Mouse (Mus musculus) erythroblast, embryonic 14.5 days (primary cell): ENCODE results near the gene Prickle2. TPM values are rescaled to one million over a fixed set of nuclear protein-coding genes. Genes with fewer than 3 reads are reported as not detected.

ENCODE experiments used
- H3K27me3 ChIP-seq: 2 replicates; pipeline ENCODE4 v1.6.1; 2012; ENCODE audit warnings: inconsistent platforms; ENCODE audit not compliant: control insufficient read depth
- H3K36me3 ChIP-seq: 2 replicates; pipeline ENCODE4 v1.6.1; 2012; ENCODE audit warnings: mild to moderate bottlenecking, inconsistent platforms; ENCODE audit not compliant: control insufficient read depth
- H3K4me1 ChIP-seq: 2 replicates; pipeline ENCODE4 v1.6.1; 2012; ENCODE audit warnings: inconsistent platforms; ENCODE audit not compliant: control insufficient read depth
- H3K4me3 ChIP-seq: replicated peaks from 2 replicates; pipeline ENCODE3; 2012; ENCODE audit warnings: moderate library complexity, mild to moderate bottlenecking, inconsistent platforms
- H3K9me3 ChIP-seq: 2 replicates; pipeline ENCODE4 v1.6.1; 2012; ENCODE audit warnings: low read length, inconsistent platforms, mixed read lengths; ENCODE audit not compliant: control insufficient read depth
- GATA1 ChIP-seq: IDR thresholded peaks from 2 replicates; pipeline ENCODE4 v1.6.1; 2012; ENCODE audit warnings: low read length, inconsistent platforms, mixed read lengths
- TAL1 ChIP-seq: IDR thresholded peaks from 3 replicates; pipeline ENCODE4 v1.6.1; 2012; ENCODE audit warnings: low read length, inconsistent platforms, mixed read lengths
- polyA plus RNA-seq: library from polyadenylated mRNA; stranded (reverse); fragments of >175 nt; gene quantifications from 2 replicates; pipeline ENCODE4 v1.2.3, GENCODE M21; 2012

Prickle2 gene
- polyA plus RNA-seq, 1 experiment: not detected

- no peak overlapping the region for H3K4me3 ChIP-seq
- no peaks in the 10 kb centered on the region for H3K36me3 ChIP-seq
- TF ChIP-seq TAL1 (no peak), GATA1 (no peak)
- no peaks in the 10 kb centered on the region for H3K9me3 ChIP-seq
- H3K4me1 ChIP-seq: no peaks in the 10 kb centered on the region
- no peaks in the 10 kb centered on the region for H3K27me3 ChIP-seq
Measured at GRCm38 (mm10) chr6:92517002-92517401, 189.0 kb downstream of the Prickle2 start.

GRCm38 (mm10) chr6:92512001-92512400 lies 194.0 kb downstream of the Prickle2 start:
- no peak for TF ChIP-seq TAL1
- TF ChIP-seq GATA1: no peak
- no peaks in the 10 kb centered on the region for H3K27me3 ChIP-seq
- no peaks in the 10 kb centered on the region for H3K36me3 ChIP-seq
- no peaks in the 10 kb centered on the region for H3K4me1 ChIP-seq
- no peak overlapping the region for H3K4me3 ChIP-seq
- H3K9me3 ChIP-seq: no peaks in the 10 kb centered on the region

GRCm38 (mm10) chr6:92509712-92510111 lies 196.2 kb downstream of the Prickle2 start:
- no peak overlapping the region for H3K4me3 ChIP-seq
- H3K4me1 ChIP-seq: no peaks in the 10 kb centered on the region
- no peak for TF ChIP-seq GATA1
- TF ChIP-seq TAL1: no peak

GRCm38 (mm10) chr6:92506276-92506675 lies 199.7 kb downstream of the Prickle2 start:
- Histone ChIP-seq H3K9me3 (no peaks in the 10 kb centered on the region), H3K4me1 (no peaks in the 10 kb centered on the region), H3K36me3 (no peaks in the 10 kb centered on the region)

More at GRCm38 (mm10) chr6:92509712-92510111, 196.2 kb downstream of the Prickle2 start:
- no peaks in the 10 kb centered on the region for H3K9me3 ChIP-seq
- H3K27me3 ChIP-seq: no peaks in the 10 kb centered on the region
- no peaks in the 10 kb centered on the region for H3K36me3 ChIP-seq

GRCm38 (mm10) chr6:92499449-92499848 lies 206.5 kb downstream of the Prickle2 start:
- Histone ChIP-seq H3K36me3 (no peaks in the 10 kb centered on the region), H3K9me3 (no peaks in the 10 kb centered on the region), H3K4me1 (no peaks in the 10 kb centered on the region), H3K4me3 (no peak overlapping the region), H3K27me3 (no peaks in the 10 kb centered on the region)
- no peak for TF ChIP-seq GATA1
- no peak for TF ChIP-seq TAL1

More at GRCm38 (mm10) chr6:92506276-92506675, 199.7 kb downstream of the Prickle2 start:
- Histone ChIP-seq H3K27me3 (no peaks in the 10 kb centered on the region), H3K4me3 (no peak overlapping the region)
- no peak for TF ChIP-seq GATA1
- no peak for TF ChIP-seq TAL1

GRCm38 (mm10) chr6:92498574-92498973 lies 207.4 kb downstream of the Prickle2 start:
- H3K9me3 ChIP-seq: no peaks in the 10 kb centered on the region
- no peaks in the 10 kb centered on the region for H3K36me3 ChIP-seq
- H3K27me3 ChIP-seq: no peaks in the 10 kb centered on the region
- TF ChIP-seq GATA1: no peak
- TF ChIP-seq TAL1: no peak
- no peaks in the 10 kb centered on the region for H3K4me1 ChIP-seq
- no peak overlapping the region for H3K4me3 ChIP-seq

GRCm38 (mm10) chr6:92497279-92497678 lies 208.7 kb downstream of the Prickle2 start:
- Histone ChIP-seq H3K36me3 (no peaks in the 10 kb centered on the region), H3K4me1 (no peaks in the 10 kb centered on the region), H3K4me3 (no peak overlapping the region), H3K9me3 (no peaks in the 10 kb centered on the region), H3K27me3 (no peaks in the 10 kb centered on the region)
- TF ChIP-seq GATA1 (no peak), TAL1 (no peak)

GRCm38 (mm10) chr6:92495500-92495899 lies 210.5 kb downstream of the Prickle2 start:
- no peak for TF ChIP-seq GATA1
- no peaks in the 10 kb centered on the region for H3K9me3 ChIP-seq
- no peaks in the 10 kb centered on the region for H3K36me3 ChIP-seq
- no peak overlapping the region for H3K4me3 ChIP-seq
- no peaks in the 10 kb centered on the region for H3K27me3 ChIP-seq
- no peaks in the 10 kb centered on the region for H3K4me1 ChIP-seq

- H3K4me1 ChIP-seq: no peaks in the 10 kb centered on the region
- H3K36me3 ChIP-seq: no peaks in the 10 kb centered on the region
- H3K4me3 ChIP-seq: no peak overlapping the region
- H3K27me3 ChIP-seq: peaks cover 9% of the 10 kb centered on the region
- no peak for TF ChIP-seq TAL1
- TF ChIP-seq GATA1: no peak
- H3K9me3 ChIP-seq: no peaks in the 10 kb centered on the region
Measured at GRCm38 (mm10) chr6:92481690-92481956, 224.3 kb downstream of the Prickle2 start.

- H3K4me3 ChIP-seq: no peak overlapping the region
- no peaks in the 10 kb centered on the region for H3K9me3 ChIP-seq
- H3K4me1 ChIP-seq: no peaks in the 10 kb centered on the region
- H3K27me3 ChIP-seq: peaks cover 9% of the 10 kb centered on the region
- no peak for TF ChIP-seq TAL1
- TF ChIP-seq GATA1: no peak
- H3K36me3 ChIP-seq: no peaks in the 10 kb centered on the region
Measured at GRCm38 (mm10) chr6:92480941-92481689, 224.8 kb downstream of the Prickle2 start.
